Mouse (Mus musculus): ENCODE results near the gene Bst1. TPM values are rescaled to one million over a fixed set of nuclear protein-coding genes. Genes with fewer than 3 reads are reported as not detected.

Gene Bst1
- polyA plus RNA-seq, 1 experiment from 2014 or later: 0.36 TPM

GRCm38 (mm10) chr5:43792354-43792753 is 26.3 kb upstream of the Bst1 start:
- no peak overlapping the region for H3K4me2 ChIP-seq (replicated peaks)
- 74% methylated on average over 5 of the region's 5 CpGs for WGBS
- no peak overlapping the region for H3K27ac ChIP-seq
- no peak for ATAC-seq (ENCODE audit: insufficient number of reproducible peaks, insufficient read depth, low FRiP score, low TSS enrichment)
- H3K9me3 ChIP-seq: no peaks in the 10 kb centered on the region
- no peaks in the 10 kb centered on the region for H3K27me3 ChIP-seq
- no peak overlapping the region for H3K4me3 ChIP-seq
- no peaks in the 10 kb centered on the region for H3K36me3 ChIP-seq
- no peaks in the 10 kb centered on the region for H3K4me1 ChIP-seq
- no peak overlapping the region for H3K9ac ChIP-seq

- no peaks in the 10 kb centered on the region for H3K9me3 ChIP-seq
- no peak for ATAC-seq (ENCODE audit: insufficient number of reproducible peaks, insufficient read depth, low FRiP score, low TSS enrichment)
- H3K4me1 ChIP-seq: no peaks in the 10 kb centered on the region
- 86% methylated on average over 5 of the region's 5 CpGs for WGBS
- no peak overlapping the region for H3K4me2 ChIP-seq (replicated peaks)
- no peak overlapping the region for H3K27ac ChIP-seq
- no peak overlapping the region for H3K4me3 ChIP-seq
- H3K27me3 ChIP-seq: no peaks in the 10 kb centered on the region
- H3K36me3 ChIP-seq: no peaks in the 10 kb centered on the region
- no peak overlapping the region for H3K9ac ChIP-seq
Measured at GRCm38 (mm10) chr5:43799530-43799929, 19.2 kb upstream of the Bst1 start.

- no peak for ATAC-seq (ENCODE audit: insufficient number of reproducible peaks, insufficient read depth, low FRiP score, low TSS enrichment)
- 48% methylated on average over 1 of the region's 1 CpGs for WGBS
- no peak overlapping the region for H3K4me2 ChIP-seq (replicated peaks)
- no peaks in the 10 kb centered on the region for H3K9me3 ChIP-seq
- H3K36me3 ChIP-seq: no peaks in the 10 kb centered on the region
- H3K27ac ChIP-seq: no peak overlapping the region
- no peak overlapping the region for H3K4me3 ChIP-seq
- H3K4me1 ChIP-seq: no peaks in the 10 kb centered on the region
- no peak overlapping the region for H3K9ac ChIP-seq
- H3K27me3 ChIP-seq: no peaks in the 10 kb centered on the region
Measured at GRCm38 (mm10) chr5:43800700-43801099, 18.0 kb upstream of the Bst1 start.

GRCm38 (mm10) chr5:43801253-43801652 is 17.4 kb upstream of the Bst1 start:
- Histone ChIP-seq H3K4me3 (no peak overlapping the region), H3K36me3 (no peaks in the 10 kb centered on the region), H3K27me3 (no peaks in the 10 kb centered on the region), H3K27ac (no peak overlapping the region), H3K4me2 (replicated peaks) (no peak overlapping the region), H3K9ac (no peak overlapping the region), H3K4me1 (no peaks in the 10 kb centered on the region), H3K9me3 (no peaks in the 10 kb centered on the region)
- no peak for ATAC-seq (ENCODE audit: insufficient number of reproducible peaks, insufficient read depth, low FRiP score, low TSS enrichment)

GRCm38 (mm10) chr5:43801798-43802197 is 16.9 kb upstream of the Bst1 start:
- H3K36me3 ChIP-seq: no peaks in the 10 kb centered on the region
- H3K4me3 ChIP-seq: no peak overlapping the region
- H3K27me3 ChIP-seq: no peaks in the 10 kb centered on the region
- no peak overlapping the region for H3K9ac ChIP-seq
- H3K4me2 ChIP-seq (replicated peaks): no peak overlapping the region
- no peaks in the 10 kb centered on the region for H3K9me3 ChIP-seq
- ATAC-seq (ENCODE audit: insufficient number of reproducible peaks, insufficient read depth, low FRiP score, low TSS enrichment): no peak
- H3K27ac ChIP-seq: no peak overlapping the region
- no peaks in the 10 kb centered on the region for H3K4me1 ChIP-seq
- WGBS: 82% methylated on average over 4 of the region's 4 CpGs

- Histone ChIP-seq H3K4me2 (replicated peaks) (no peak overlapping the region), H3K9me3 (no peaks in the 10 kb centered on the region), H3K9ac (no peak overlapping the region), H3K4me3 (no peak overlapping the region), H3K27ac (no peak overlapping the region), H3K4me1 (no peaks in the 10 kb centered on the region), H3K36me3 (no peaks in the 10 kb centered on the region), H3K27me3 (no peaks in the 10 kb centered on the region)
- no peak for ATAC-seq (ENCODE audit: insufficient number of reproducible peaks, insufficient read depth, low FRiP score, low TSS enrichment)
- WGBS: 88% methylated on average over 2 of the region's 2 CpGs
Measured at GRCm38 (mm10) chr5:43805401-43805800, 13.3 kb upstream of the Bst1 start.

GRCm38 (mm10) chr5:43806340-43806739 is 12.3 kb upstream of the Bst1 start:
- 96% methylated on average over 7 of the region's 7 CpGs for WGBS
- no peak overlapping the region for H3K4me3 ChIP-seq
- H3K4me2 ChIP-seq (replicated peaks): no peak overlapping the region
- no peak overlapping the region for H3K9ac ChIP-seq
- H3K36me3 ChIP-seq: no peaks in the 10 kb centered on the region
- no peak for ATAC-seq (ENCODE audit: insufficient number of reproducible peaks, insufficient read depth, low FRiP score, low TSS enrichment)
- H3K4me1 ChIP-seq: no peaks in the 10 kb centered on the region
- no peak overlapping the region for H3K27ac ChIP-seq
- no peaks in the 10 kb centered on the region for H3K27me3 ChIP-seq
- H3K9me3 ChIP-seq: no peaks in the 10 kb centered on the region

- Histone ChIP-seq H3K4me1 (no peaks in the 10 kb centered on the region), H3K9me3 (no peaks in the 10 kb centered on the region), H3K4me3 (no peak overlapping the region), H3K27ac (no peak overlapping the region), H3K36me3 (no peaks in the 10 kb centered on the region), H3K4me2 (replicated peaks) (no peak overlapping the region), H3K27me3 (no peaks in the 10 kb centered on the region), H3K9ac (no peak overlapping the region)
- WGBS: 75% methylated on average over 4 of the region's 4 CpGs
- ATAC-seq (ENCODE audit: insufficient number of reproducible peaks, insufficient read depth, low FRiP score, low TSS enrichment): no peak
Measured at GRCm38 (mm10) chr5:43806914-43807313, 11.8 kb upstream of the Bst1 start.

- Histone ChIP-seq H3K36me3 (no peaks in the 10 kb centered on the region), H3K27ac (peak overlapping the region; percentile 42), H3K9ac (peak overlapping the region; percentile 68), H3K9me3 (no peaks in the 10 kb centered on the region), H3K27me3 (no peaks in the 10 kb centered on the region), H3K4me2 (replicated peaks) (peak overlapping the region; percentile 64), H3K4me1 (no peaks in the 10 kb centered on the region), H3K4me3 (peak overlapping the region; percentile 50)
- peak; percentile 90 for ATAC-seq (ENCODE audit: insufficient number of reproducible peaks, insufficient read depth, low FRiP score, low TSS enrichment)
- WGBS: 4% methylated on average over 48 of the region's 48 CpGs
Measured at GRCm38 (mm10) chr5:43807744-43808696, 10.7 kb upstream of the Bst1 start.

- H3K4me1 ChIP-seq: no peaks in the 10 kb centered on the region
- WGBS: 81% methylated on average over 1 of the region's 1 CpGs
- H3K27ac ChIP-seq: no peak overlapping the region
- H3K9me3 ChIP-seq: no peaks in the 10 kb centered on the region
- H3K4me2 ChIP-seq (replicated peaks): no peak overlapping the region
- H3K27me3 ChIP-seq: no peaks in the 10 kb centered on the region
- H3K36me3 ChIP-seq: no peaks in the 10 kb centered on the region
- H3K9ac ChIP-seq: no peak overlapping the region
- H3K4me3 ChIP-seq: no peak overlapping the region
- no peak for ATAC-seq (ENCODE audit: insufficient number of reproducible peaks, insufficient read depth, low FRiP score, low TSS enrichment)
Measured at GRCm38 (mm10) chr5:43810427-43811062, 8.1 kb upstream of the Bst1 start.

GRCm38 (mm10) chr5:43814536-43814935 is 4.1 kb upstream of the Bst1 start:
- Histone ChIP-seq H3K9me3 (no peaks in the 10 kb centered on the region), H3K36me3 (no peaks in the 10 kb centered on the region), H3K9ac (no peak overlapping the region), H3K27me3 (no peaks in the 10 kb centered on the region), H3K4me1 (no peaks in the 10 kb centered on the region), H3K27ac (no peak overlapping the region), H3K4me3 (no peak overlapping the region), H3K4me2 (replicated peaks) (no peak overlapping the region)
- no peak for ATAC-seq (ENCODE audit: insufficient number of reproducible peaks, insufficient read depth, low FRiP score, low TSS enrichment)
- 92% methylated on average over 2 of the region's 2 CpGs for WGBS

GRCm38 (mm10) chr5:43815769-43816168 is 2.9 kb upstream of the Bst1 start:
- 53% methylated on average over 1 of the region's 1 CpGs for WGBS
- no peak overlapping the region for H3K4me3 ChIP-seq
- no peak for ATAC-seq (ENCODE audit: insufficient number of reproducible peaks, insufficient read depth, low FRiP score, low TSS enrichment)

More at GRCm38 (mm10) chr5:43815769-43816168, 2.9 kb upstream of the Bst1 start:
- no peak overlapping the region for H3K4me2 ChIP-seq (replicated peaks)
- no peaks in the 10 kb centered on the region for H3K4me1 ChIP-seq
- no peaks in the 10 kb centered on the region for H3K27me3 ChIP-seq
- no peaks in the 10 kb centered on the region for H3K36me3 ChIP-seq
- H3K9ac ChIP-seq: no peak overlapping the region
- no peaks in the 10 kb centered on the region for H3K9me3 ChIP-seq
- H3K27ac ChIP-seq: no peak overlapping the region
